Mouse (Mus musculus): Measurements from ENCODE around the gene Rpl7l1.

- TF ChIP-seq CTCF (IDR thresholded peaks at IDR 0.05; ENCODE audit: borderline replicate concordance, insufficient read depth, low read depth, low read length) = no peak
- no peak for TF ChIP-seq POLR2A (IDR thresholded peaks at IDR 0.05; ENCODE audit: borderline replicate concordance, insufficient read depth, low read length)
These were observed 17.2 kb upstream of the Rpl7l1 start for GRCm38 (mm10) chr17:46799680-46800079.

Measured in cerebellum, adult 2 months (tissue).